Mouse (Mus musculus) MEL (cell line): ENCODE data around the gene H2-Q10. TPM values are rescaled to one million over a fixed set of nuclear protein-coding genes. Genes with fewer than 3 reads are reported as not detected.

ENCODE experiments used
- DNase-seq: peaks from one replicate; pipeline ENCODE4 v3.0.0; 2011; ENCODE audit warnings: low read depth, low spot score
- H3K27ac ChIP-seq: 2 replicates; pipeline ENCODE4 v1.5.1; 2012; ENCODE audit warnings: low read depth, mild to moderate bottlenecking, control low read depth, low read length, moderate library complexity; ENCODE audit not compliant: control insufficient read depth
- H3K27me3 ChIP-seq, 2 experiments: fragments of 150-350 bp in 1 of 2; sonication (generic) in 1 of 2; 2 replicates each; pipeline ENCODE4 v1.6.1; 2012; ENCODE audit warnings: low read length in 2 of 2, mild to moderate bottlenecking in 2 of 2, improper control_type of control experiment in 1 of 2, moderate library complexity in 1 of 2; ENCODE audit not compliant: insufficient read depth in 2 of 2, control insufficient read depth in 1 of 2
- H3K36me3 ChIP-seq, 2 experiments: 2 replicates each; pipeline ENCODE4 v1.6.1; 2012 to 2014; ENCODE audit warnings: low read length in 2 of 2, improper control_type of control experiment in 1 of 2, inconsistent platforms in 1 of 2, mild to moderate bottlenecking in 1 of 2; ENCODE audit not compliant: insufficient read depth in 2 of 2, control insufficient read depth in 1 of 2
- H3K4me1 ChIP-seq, 2 experiments: fragments of 150-350 bp in 1 of 2; sonication (generic) in 1 of 2; 2 replicates each; pipeline ENCODE4 v1.6.1; 2012; ENCODE audit warnings: low read length in 2 of 2, improper control_type of control experiment in 1 of 2, mild to moderate bottlenecking in 1 of 2; ENCODE audit not compliant: insufficient read depth in 2 of 2, control insufficient read depth in 1 of 2
- H3K4me3 ChIP-seq, 2 experiments: fragments of 150-350 bp in 1 of 2; sonication (generic) in 1 of 2; 2 replicates each; pipeline ENCODE4 v1.5.1; 2012; ENCODE audit warnings: low read depth in 2 of 2, low read length in 2 of 2, mild to moderate bottlenecking in 2 of 2, moderate library complexity in 2 of 2, control low read depth in 1 of 2, improper control_type of control experiment in 1 of 2; ENCODE audit not compliant: control insufficient read depth in 1 of 2, insufficient read depth in 1 of 2
- H3K79me2 ChIP-seq: 2 replicates; pipeline ENCODE4 v1.6.1; 2012; ENCODE audit warnings: mild to moderate bottlenecking, low read length, moderate library complexity; ENCODE audit not compliant: control insufficient read depth, poor library complexity, insufficient read depth
- H3K9ac ChIP-seq: 2 replicates; pipeline ENCODE4 v1.6.1; 2012; ENCODE audit warnings: low read depth, mild to moderate bottlenecking, control low read depth, low read length, moderate library complexity; ENCODE audit not compliant: control insufficient read depth, poor library complexity, severe bottlenecking
- H3K9me3 ChIP-seq: fragments of 150-350 bp; sonication (generic); replicated peaks from 2 replicates; pipeline ENCODE4 v1.6.1; 2012; ENCODE audit warnings: mild to moderate bottlenecking, low read length, improper control_type of control experiment, moderate library complexity; ENCODE audit not compliant: insufficient read depth
- CHD2 ChIP-seq: IDR thresholded peaks from 2 replicates; pipeline ENCODE4 v1.6.1; 2011; ENCODE audit warnings: low read length, improper control_type of control experiment
- CTCF ChIP-seq, 3 experiments: IDR thresholded peaks in 2 of 3; conservative IDR thresholded peaks in 1 of 3; 2 replicates each; pipeline ENCODE4 v1.5.1; 2011 to 2012; ENCODE audit warnings: low read length in 3 of 3, low read depth in 2 of 3, mild to moderate bottlenecking in 2 of 3, improper control_type of control experiment in 1 of 3, inconsistent platforms in 1 of 3, mixed read lengths in 1 of 3, moderate library complexity in 1 of 3; ENCODE audit not compliant: control insufficient read depth in 1 of 3, insufficient read depth in 1 of 3, poor library complexity in 1 of 3, severe bottlenecking in 1 of 3
- ELF1 ChIP-seq: IDR thresholded peaks from 2 replicates; pipeline ENCODE4 v1.6.1; 2014; ENCODE audit warnings: low read depth, mild to moderate bottlenecking, inconsistent platforms, low read length, improper control_type of control experiment, moderate library complexity
- EP300 ChIP-seq, 2 experiments: IDR thresholded peaks; 2 replicates each; pipeline ENCODE4 v1.6.1; 2011; ENCODE audit warnings: improper control_type of control experiment in 2 of 2, low read length in 2 of 2, low read depth in 1 of 2, mild to moderate bottlenecking in 1 of 2
- ETS1 ChIP-seq: IDR thresholded peaks from 2 replicates; pipeline ENCODE4 v1.6.1; 2012; ENCODE audit warnings: low read depth, mild to moderate bottlenecking, inconsistent platforms, low read length, improper control_type of control experiment, moderate library complexity
- HCFC1 ChIP-seq: IDR thresholded peaks from 2 replicates; pipeline ENCODE4 v1.6.1; 2012; ENCODE audit warnings: low read depth, mild to moderate bottlenecking, inconsistent platforms, low read length, improper control_type of control experiment, moderate library complexity
- JUND ChIP-seq: IDR thresholded peaks from 2 replicates; pipeline ENCODE4 v1.6.1; 2011; ENCODE audit warnings: low read depth, mild to moderate bottlenecking, improper control_type of control experiment, low read length
- KAT2A ChIP-seq: conservative IDR thresholded peaks from 2 replicates; pipeline ENCODE4 v1.6.1; 2012; ENCODE audit warnings: low read depth, low read length, improper control_type of control experiment, inconsistent platforms
- MEF2A ChIP-seq: IDR thresholded peaks from 2 replicates; pipeline ENCODE4 v1.6.1; 2014; ENCODE audit warnings: low read depth, mild to moderate bottlenecking, inconsistent platforms, low read length, improper control_type of control experiment; ENCODE audit not compliant: poor library complexity, insufficient replicate concordance, severe bottlenecking; ENCODE audit errors: extremely low read depth
- MXI1 ChIP-seq: IDR thresholded peaks from 2 replicates; pipeline ENCODE4 v1.6.1; 2011; ENCODE audit warnings: mild to moderate bottlenecking, low read depth, low read length, improper control_type of control experiment
- MYB ChIP-seq: IDR thresholded peaks from 2 replicates; pipeline ENCODE4 v1.6.1; 2011; ENCODE audit warnings: mild to moderate bottlenecking, low read depth, low read length, improper control_type of control experiment
- POLR2AphosphoS5 ChIP-seq: IDR thresholded peaks from 2 replicates; pipeline ENCODE4 v1.6.1; 2012; ENCODE audit warnings: low read depth, borderline replicate concordance, mild to moderate bottlenecking, inconsistent platforms, low read length, moderate library complexity, mixed read lengths
- RAD21 ChIP-seq: IDR thresholded peaks from 2 replicates; pipeline ENCODE4 v1.6.1; 2011; ENCODE audit warnings: mild to moderate bottlenecking, low read depth, low read length, improper control_type of control experiment
- RCOR1 ChIP-seq: IDR thresholded peaks from 2 replicates; pipeline ENCODE4 v1.6.1; 2012; ENCODE audit warnings: low read depth, mild to moderate bottlenecking, inconsistent platforms, low read length, improper control_type of control experiment
- SIN3A ChIP-seq: IDR thresholded peaks from 2 replicates; pipeline ENCODE4 v1.6.1; 2012; ENCODE audit warnings: low read length, improper control_type of control experiment, inconsistent platforms
- TCF12 ChIP-seq: IDR thresholded peaks from 2 replicates; pipeline ENCODE4 v1.6.1; 2014; ENCODE audit warnings: low read depth, mild to moderate bottlenecking, inconsistent platforms, low read length, improper control_type of control experiment, moderate library complexity
- UBTF ChIP-seq: IDR thresholded peaks from 2 replicates; pipeline ENCODE4 v1.6.1; 2012; ENCODE audit warnings: low read depth, mild to moderate bottlenecking, inconsistent platforms, low read length, improper control_type of control experiment, moderate library complexity, borderline replicate concordance; ENCODE audit not compliant: insufficient read depth
- USF1 ChIP-seq: IDR thresholded peaks from 2 replicates; pipeline ENCODE4 v1.6.1; 2014; ENCODE audit warnings: low read depth, mild to moderate bottlenecking, inconsistent platforms, low read length, improper control_type of control experiment, moderate library complexity
- USF2 ChIP-seq, 2 experiments: IDR thresholded peaks; 2 replicates each; pipeline ENCODE4 v1.6.1; 2011 to 2012; ENCODE audit warnings: improper control_type of control experiment in 2 of 2, low read length in 2 of 2, borderline replicate concordance in 1 of 2, inconsistent platforms in 1 of 2, low read depth in 1 of 2, mild to moderate bottlenecking in 1 of 2; ENCODE audit not compliant: insufficient read depth in 1 of 2
- ZKSCAN1 ChIP-seq: IDR thresholded peaks from 2 replicates; pipeline ENCODE4 v1.6.1; 2012; ENCODE audit warnings: low read depth, mild to moderate bottlenecking, inconsistent platforms, low read length, improper control_type of control experiment, moderate library complexity
- ZNF384 ChIP-seq: IDR thresholded peaks from 2 replicates; pipeline ENCODE4 v1.6.1; 2012; ENCODE audit warnings: low read depth, mild to moderate bottlenecking, inconsistent platforms, low read length, improper control_type of control experiment
- polyA plus RNA-seq, 2 experiments: library from polyadenylated mRNA; stranded (reverse) in 1 of 2; unstranded in 1 of 2; fragments of >175 nt in 1 of 2; fragments of >200 nt in 1 of 2; gene quantifications; 2 replicates each; pipeline versions ENCODE4 v1.2.1 to v1.2.4; 2012; ENCODE audit warnings: low replicate concordance in 2 of 2, low read depth in 1 of 2; ENCODE audit not compliant: insufficient read length in 2 of 2, insufficient read depth in 1 of 2, missing spikeins in 1 of 2
- total RNA-seq: library from RNA; depleted of rRNA; stranded (reverse); fragments of 300-350 nt; gene quantifications from 2 replicates; pipeline ENCODE4 v1.2.3, GENCODE M21; 2012

The H2-Q10 gene
- total and polyA plus RNA-seq, 3 experiments: 0.15 to 8.9 TPM; not detected in 1

- DNase-seq: no peak
- Histone ChIP-seq H3K4me1 (0 out of 4 replicates have a peak, but pooled peaks cover 0 to 2% of the 10 kb centered on the region in 2 experiments), H3K9me3 (no peaks in the 10 kb centered on the region), H3K4me3 (no peak overlapping the region), H3K27me3 (no peaks in the 10 kb centered on the region; a peak in 1 of 4 replicates), H3K9ac (no peak overlapping the region), H3K36me3 (no peaks in the 10 kb centered on the region), H3K27ac (no peak overlapping the region), H3K79me2 (no peaks in the 10 kb centered on the region)
- no peak for TF ChIP-seq ZNF384
- TF ChIP-seq USF2 (IDR thresholded peaks at IDR 0.05; ENCODE audit: borderline replicate concordance in 1 of 2, insufficient read depth in 1 of 2, low read depth in 1 of 2, low read length in 2 of 2): no peak
- TF ChIP-seq ETS1: no peak
- no peak for TF ChIP-seq ELF1
- TF ChIP-seq TCF12: no peak
- no peak for TF ChIP-seq UBTF
- TF ChIP-seq USF1: no peak
- TF ChIP-seq MYB: no peak
- no peak for TF ChIP-seq HCFC1
- no peak for TF ChIP-seq CTCF (IDR thresholded peaks at IDR 0.05 in 2 of 3, conservative IDR thresholded peaks at IDR 0.05 in 1 of 3; ENCODE audit: control insufficient read depth in 1 of 3, insufficient read depth in 1 of 3, low read depth in 2 of 3, low read length in 3 of 3, poor library complexity in 1 of 3, severe bottlenecking in 1 of 3)
- no peak for TF ChIP-seq ZKSCAN1
- no peak for TF ChIP-seq RCOR1
- no peak for TF ChIP-seq POLR2AphosphoS5
- TF ChIP-seq RAD21: no peak
- TF ChIP-seq MEF2A: no peak
- TF ChIP-seq EP300 (IDR thresholded peaks at IDR 0.05; ENCODE audit: low read depth in 1 of 2, low read length in 2 of 2): no peak
- TF ChIP-seq JUND: no peak
Measured at GRCm38 (mm10) chr17:35503849-35504248, 34.0 kb downstream of the H2-Q10 start.

GRCm38 (mm10) chr17:35504628-35505481 lies 35.0 kb downstream of the H2-Q10 start:
- no peak overlapping the region for H3K4me3 ChIP-seq
- H3K36me3 ChIP-seq: no peaks in the 10 kb centered on the region
- H3K9me3 ChIP-seq: no peaks in the 10 kb centered on the region
- no peaks in the 10 kb centered on the region for H3K4me1 ChIP-seq
- no peaks in the 10 kb centered on the region; a peak in 1 of 4 replicates for H3K27me3 ChIP-seq
- H3K79me2 ChIP-seq: no peaks in the 10 kb centered on the region
- TF ChIP-seq MXI1 (no peak), SIN3A (no peak), KAT2A (no peak), ETS1 (no peak), CHD2 (no peak), ELF1 (no peak)
- H3K27ac ChIP-seq: no peak overlapping the region
- no peak overlapping the region for H3K9ac ChIP-seq
- DNase-seq: no peak
